Mouse (Mus musculus): Measurements from ENCODE around the gene Rpn1.
A peak's percentile ranks its signal among the peaks of the same experiment; 100 is the strongest.

Rpn1 gene

GRCm38 (mm10) chr6:88065968-88066367 lies 18.3 kb upstream of the Rpn1 start:
- no peak for DNase-seq (ENCODE audit: low spot score)

GRCm38 (mm10) chr6:88067722-88068121 lies 16.6 kb upstream of the Rpn1 start:
- no peak for DNase-seq (ENCODE audit: low spot score)

GRCm38 (mm10) chr6:88068739-88069138 lies 15.5 kb upstream of the Rpn1 start:
- DNase-seq (ENCODE audit: low spot score): no peak

GRCm38 (mm10) chr6:88070468-88070867 lies 13.8 kb upstream of the Rpn1 start:
- DNase-seq (ENCODE audit: low spot score): no peak

GRCm38 (mm10) chr6:88071216-88071615 lies 13.1 kb upstream of the Rpn1 start:
- no peak for DNase-seq (ENCODE audit: low spot score)

- peak; percentile 92 for DNase-seq (ENCODE audit: low spot score)
Measured at GRCm38 (mm10) chr6:88074752-88075554, 9.3 kb upstream of the Rpn1 start.

GRCm38 (mm10) chr6:88075960-88076517 lies 8.2 kb upstream of the Rpn1 start:
- no peak for DNase-seq (ENCODE audit: low spot score)

- DNase-seq (ENCODE audit: low spot score): no peak
Measured at GRCm38 (mm10) chr6:88083095-88083494, 1.2 kb upstream of the Rpn1 start.

GRCm38 (mm10) chr6:88083672-88084071 lies 610 bp upstream of the Rpn1 start:
- DNase-seq (ENCODE audit: low spot score): no peak

- DNase-seq (ENCODE audit: low spot score): no peak
Measured at GRCm38 (mm10) chr6:88088971-88089370, 4.7 kb downstream of the Rpn1 start.

GRCm38 (mm10) chr6:88095377-88095776 lies 11.1 kb downstream of the Rpn1 start:
- DNase-seq (ENCODE audit: low spot score): no peak

- DNase-seq (ENCODE audit: low spot score): no peak
Measured at GRCm38 (mm10) chr6:88102096-88102495, 17.8 kb downstream of the Rpn1 start.

GRCm38 (mm10) chr6:88105783-88106611 lies 21.7 kb downstream of the Rpn1 start:
- peak; percentile 87 for DNase-seq (ENCODE audit: low spot score)

GRCm38 (mm10) chr6:88106612-88107123 lies 22.4 kb downstream of the Rpn1 start:
- no peak for DNase-seq (ENCODE audit: low spot score)

- no peak for DNase-seq (ENCODE audit: low spot score)
Measured at GRCm38 (mm10) chr6:88107661-88108535, 23.6 kb downstream of the Rpn1 start.

- no peak for DNase-seq (ENCODE audit: low spot score)
Measured at GRCm38 (mm10) chr6:88113139-88113538, 28.9 kb downstream of the Rpn1 start.

GRCm38 (mm10) chr6:88114414-88114813 lies 30.1 kb downstream of the Rpn1 start:
- DNase-seq (ENCODE audit: low spot score): no peak

GRCm38 (mm10) chr6:88116347-88117183 lies 32.3 kb downstream of the Rpn1 start:
- DNase-seq (ENCODE audit: low spot score): no peak

- DNase-seq (ENCODE audit: low spot score): no peak
Measured at GRCm38 (mm10) chr6:88117184-88117575, 32.9 kb downstream of the Rpn1 start.

GRCm38 (mm10) chr6:88119309-88119708 lies 35.0 kb downstream of the Rpn1 start:
- DNase-seq (ENCODE audit: low spot score): no peak

GRCm38 (mm10) chr6:88120813-88121212 lies 36.5 kb downstream of the Rpn1 start:
- no peak for DNase-seq (ENCODE audit: low spot score)
